Mouse (Mus musculus): Measurements from ENCODE around the gene Mxi1. TPM values are rescaled to one million over a fixed set of nuclear protein-coding genes. Genes with fewer than 3 reads are reported as not detected.

Gene Mxi1
- polyA plus RNA-seq, 1 experiment = 14.0 TPM

DNA sequence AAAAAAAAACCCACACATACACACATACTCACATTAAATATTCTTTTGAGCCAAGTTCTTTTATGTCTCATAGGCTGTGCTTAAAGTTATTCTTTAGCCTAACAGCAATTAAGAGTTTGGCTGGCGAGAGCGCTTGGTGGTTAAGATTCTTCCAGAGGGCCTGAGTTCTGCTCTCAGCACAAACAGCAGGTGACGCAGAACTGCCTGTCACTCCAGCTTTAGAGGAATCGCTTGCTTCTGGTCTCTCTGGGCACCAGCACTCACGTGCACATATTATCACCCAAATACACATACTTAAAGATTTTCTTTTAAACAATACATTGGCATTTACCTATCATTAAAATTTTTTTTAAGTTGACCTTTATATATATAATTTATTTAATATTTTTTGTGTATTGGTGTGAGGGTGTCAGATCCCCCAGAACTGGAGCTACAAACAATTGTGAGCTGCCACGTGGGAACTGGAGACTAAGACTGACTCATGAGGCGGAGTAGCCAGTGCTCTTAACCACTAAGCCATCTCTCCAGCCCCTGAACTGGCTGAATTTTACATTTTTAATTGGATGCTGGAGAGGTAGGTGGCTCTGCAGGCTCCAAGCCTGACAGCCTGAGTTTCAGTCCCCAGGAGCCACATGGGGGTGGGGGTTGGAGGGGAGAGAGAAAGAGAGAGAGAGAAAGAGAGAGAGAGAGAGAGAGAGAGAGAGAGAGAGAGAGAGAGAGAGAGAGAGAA, 44.1 kb downstream of the Mxi1 start:
- H3K4me1 ChIP-seq (ENCODE audit: control insufficient read depth) = peaks cover 6% of the 10 kb centered on the region; the same call in 1 of the 2 replicates
- no peak overlapping the region for H3K4me3 ChIP-seq (replicated peaks)
- H3K36me3 ChIP-seq (ENCODE audit: control insufficient read depth) = peaks cover 41% of the 10 kb centered on the region
- H3K27me3 ChIP-seq (ENCODE audit: control insufficient read depth) = no peaks in the 10 kb centered on the region
- H3K9me3 ChIP-seq (ENCODE audit: control insufficient read depth, low read length) = no peaks in the 10 kb centered on the region
- TF ChIP-seq TAL1 (IDR thresholded peaks at IDR 0.05; ENCODE audit: low read length) (no peak), GATA1 (IDR thresholded peaks at IDR 0.05; ENCODE audit: low read length) (no peak)

- Histone ChIP-seq H3K27me3 (ENCODE audit: control insufficient read depth) (no peaks in the 10 kb centered on the region), H3K4me1 (ENCODE audit: control insufficient read depth) (peaks cover 6% of the 10 kb centered on the region), H3K36me3 (ENCODE audit: control insufficient read depth) (peaks cover 36% of the 10 kb centered on the region), H3K4me3 (replicated peaks) (no peak overlapping the region), H3K9me3 (ENCODE audit: control insufficient read depth, low read length) (no peaks in the 10 kb centered on the region)
- no peak for TF ChIP-seq GATA1 (IDR thresholded peaks at IDR 0.05; ENCODE audit: low read length)
- TF ChIP-seq TAL1 (IDR thresholded peaks at IDR 0.05; ENCODE audit: low read length) = no peak
Observed at GRCm38 (mm10) chr19:53355065-53355464, 44.7 kb downstream of the Mxi1 start.

GRCm38 (mm10) chr19:53359160-53360033, 49.1 kb downstream of the Mxi1 start:
- TF ChIP-seq TAL1 (IDR thresholded peaks at IDR 0.05; ENCODE audit: low read length) = no peak
- no peak for TF ChIP-seq GATA1 (IDR thresholded peaks at IDR 0.05; ENCODE audit: low read length)
- peaks cover 19% of the 10 kb centered on the region for H3K36me3 ChIP-seq (ENCODE audit: control insufficient read depth)
- H3K9me3 ChIP-seq (ENCODE audit: control insufficient read depth, low read length) = peaks cover 2% of the 10 kb centered on the region
- H3K4me3 ChIP-seq (replicated peaks) = no peak overlapping the region
- H3K4me1 ChIP-seq (ENCODE audit: control insufficient read depth) = peaks cover 4% of the 10 kb centered on the region
- no peaks in the 10 kb centered on the region for H3K27me3 ChIP-seq (ENCODE audit: control insufficient read depth)

- H3K4me3 ChIP-seq (replicated peaks) = no peak overlapping the region
- no peaks in the 10 kb centered on the region for H3K27me3 ChIP-seq (ENCODE audit: control insufficient read depth)
- peaks cover 4% of the 10 kb centered on the region for H3K4me1 ChIP-seq (ENCODE audit: control insufficient read depth)
- peaks cover 14% of the 10 kb centered on the region for H3K36me3 ChIP-seq (ENCODE audit: control insufficient read depth)
- H3K9me3 ChIP-seq (ENCODE audit: control insufficient read depth, low read length) = peaks cover 2% of the 10 kb centered on the region
- TF ChIP-seq TAL1 (IDR thresholded peaks at IDR 0.05; ENCODE audit: low read length) (no peak), GATA1 (IDR thresholded peaks at IDR 0.05; ENCODE audit: low read length) (no peak)
Observed at GRCm38 (mm10) chr19:53360265-53360958, 50.1 kb downstream of the Mxi1 start.

DNA sequence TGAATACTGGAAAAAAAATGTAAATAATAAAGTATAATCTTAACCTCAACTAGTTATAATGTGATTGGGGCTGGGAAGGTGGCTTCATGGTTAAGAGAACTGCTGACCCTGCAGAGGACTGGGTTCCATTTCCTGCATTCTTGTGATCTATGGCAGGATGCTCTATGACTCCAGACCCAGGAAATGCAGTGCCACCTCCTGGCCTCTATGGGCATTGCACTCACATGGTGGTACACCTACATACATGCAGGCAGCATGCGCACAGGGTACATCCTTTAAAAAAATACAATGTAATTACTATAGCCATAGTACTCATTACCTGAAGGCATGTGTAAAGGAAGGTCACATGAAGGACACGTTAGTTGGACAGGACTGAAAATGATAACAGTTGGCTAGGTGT, 52.6 kb downstream of the Mxi1 start:
- no peaks in the 10 kb centered on the region for H3K27me3 ChIP-seq (ENCODE audit: control insufficient read depth)
- peaks cover 4% of the 10 kb centered on the region for H3K4me1 ChIP-seq (ENCODE audit: control insufficient read depth)
- H3K36me3 ChIP-seq (ENCODE audit: control insufficient read depth) = peaks cover 4% of the 10 kb centered on the region
- peaks cover 2% of the 10 kb centered on the region for H3K9me3 ChIP-seq (ENCODE audit: control insufficient read depth, low read length)
- TF ChIP-seq TAL1 (IDR thresholded peaks at IDR 0.05; ENCODE audit: low read length) = no peak
- no peak for TF ChIP-seq GATA1 (IDR thresholded peaks at IDR 0.05; ENCODE audit: low read length)
- H3K4me3 ChIP-seq (replicated peaks) = no peak overlapping the region

DNA sequence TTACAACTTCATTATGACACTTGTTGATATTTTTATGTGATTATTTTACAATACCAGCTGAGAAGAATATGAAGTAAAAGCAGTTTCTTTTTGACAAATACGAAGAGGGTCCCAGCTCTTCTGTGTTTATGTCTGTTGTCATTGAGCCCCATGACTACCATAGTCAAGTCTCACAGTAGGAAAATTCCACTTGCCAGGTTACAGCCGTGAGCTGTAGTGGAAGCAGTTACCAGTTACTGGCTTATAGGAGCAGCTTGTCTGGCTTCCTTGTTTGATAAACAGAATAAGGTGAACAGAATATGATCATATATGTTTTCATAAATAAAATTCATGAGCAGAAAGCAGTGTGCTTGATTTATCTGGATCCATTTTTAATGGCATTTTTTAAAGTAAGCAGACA, 54.2 kb downstream of the Mxi1 start:
- Histone ChIP-seq H3K4me1 (ENCODE audit: control insufficient read depth) (peaks cover 11% of the 10 kb centered on the region), H3K27me3 (ENCODE audit: control insufficient read depth) (no peaks in the 10 kb centered on the region), H3K36me3 (ENCODE audit: control insufficient read depth) (peaks cover 6% of the 10 kb centered on the region), H3K4me3 (replicated peaks) (no peak overlapping the region), H3K9me3 (ENCODE audit: control insufficient read depth, low read length) (peaks cover 2% of the 10 kb centered on the region)
- TF ChIP-seq TAL1 (IDR thresholded peaks at IDR 0.05; ENCODE audit: low read length) (no peak), GATA1 (IDR thresholded peaks at IDR 0.05; ENCODE audit: low read length) (no peak)

DNA sequence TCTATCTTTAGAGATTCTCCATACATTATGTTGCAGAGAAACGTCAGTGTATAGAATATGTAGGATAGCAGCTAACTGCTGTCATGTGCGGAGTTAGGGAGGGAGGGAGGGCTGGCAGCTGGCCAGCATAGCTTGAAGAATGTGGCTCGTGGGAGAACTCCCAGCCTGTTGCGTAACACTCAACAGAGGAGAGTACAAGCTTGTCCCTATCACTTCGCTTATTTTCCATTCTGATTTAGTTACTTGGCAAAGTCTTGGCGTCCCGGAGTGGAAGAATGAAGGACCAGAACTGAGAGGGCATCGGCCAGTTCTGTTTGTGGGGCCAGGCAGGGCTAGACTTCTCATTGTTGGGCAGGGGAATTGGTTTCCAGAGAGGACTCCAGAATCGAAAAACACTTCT, 54.6 kb downstream of the Mxi1 start:
- H3K9me3 ChIP-seq (ENCODE audit: control insufficient read depth, low read length) = peaks cover 2% of the 10 kb centered on the region
- TF ChIP-seq GATA1 (IDR thresholded peaks at IDR 0.05; ENCODE audit: low read length) = no peak
- TF ChIP-seq TAL1 (IDR thresholded peaks at IDR 0.05; ENCODE audit: low read length) = no peak
- peaks cover 10% of the 10 kb centered on the region for H3K36me3 ChIP-seq (ENCODE audit: control insufficient read depth)
- peaks cover 12% of the 10 kb centered on the region for H3K4me1 ChIP-seq (ENCODE audit: control insufficient read depth)
- no peak overlapping the region for H3K4me3 ChIP-seq (replicated peaks)
- no peaks in the 10 kb centered on the region for H3K27me3 ChIP-seq (ENCODE audit: control insufficient read depth)

- TF ChIP-seq TAL1 (IDR thresholded peaks at IDR 0.05; ENCODE audit: low read length) = no peak
- no peak for TF ChIP-seq GATA1 (IDR thresholded peaks at IDR 0.05; ENCODE audit: low read length)
- H3K4me3 ChIP-seq (replicated peaks) = no peak overlapping the region
- H3K27me3 ChIP-seq (ENCODE audit: control insufficient read depth) = no peaks in the 10 kb centered on the region
- peaks cover 10% of the 10 kb centered on the region for H3K4me1 ChIP-seq (ENCODE audit: control insufficient read depth)
- H3K9me3 ChIP-seq (ENCODE audit: control insufficient read depth, low read length) = peaks cover 2% of the 10 kb centered on the region
- H3K36me3 ChIP-seq (ENCODE audit: control insufficient read depth) = peaks cover 23% of the 10 kb centered on the region
Observed at GRCm38 (mm10) chr19:53366057-53366775, 55.9 kb downstream of the Mxi1 start.

Measured in erythroblast, embryonic 14.5 days (primary cell).